Mouse (Mus musculus) cerebellum, adult 18-20 months (tissue): ENCODE results near the gene Coro1b.

Experiments used
- DNase-seq, 2 experiments: peaks; one replicate each; pipeline ENCODE4 v3.0.0; 2021

Gene Coro1b

DNA sequence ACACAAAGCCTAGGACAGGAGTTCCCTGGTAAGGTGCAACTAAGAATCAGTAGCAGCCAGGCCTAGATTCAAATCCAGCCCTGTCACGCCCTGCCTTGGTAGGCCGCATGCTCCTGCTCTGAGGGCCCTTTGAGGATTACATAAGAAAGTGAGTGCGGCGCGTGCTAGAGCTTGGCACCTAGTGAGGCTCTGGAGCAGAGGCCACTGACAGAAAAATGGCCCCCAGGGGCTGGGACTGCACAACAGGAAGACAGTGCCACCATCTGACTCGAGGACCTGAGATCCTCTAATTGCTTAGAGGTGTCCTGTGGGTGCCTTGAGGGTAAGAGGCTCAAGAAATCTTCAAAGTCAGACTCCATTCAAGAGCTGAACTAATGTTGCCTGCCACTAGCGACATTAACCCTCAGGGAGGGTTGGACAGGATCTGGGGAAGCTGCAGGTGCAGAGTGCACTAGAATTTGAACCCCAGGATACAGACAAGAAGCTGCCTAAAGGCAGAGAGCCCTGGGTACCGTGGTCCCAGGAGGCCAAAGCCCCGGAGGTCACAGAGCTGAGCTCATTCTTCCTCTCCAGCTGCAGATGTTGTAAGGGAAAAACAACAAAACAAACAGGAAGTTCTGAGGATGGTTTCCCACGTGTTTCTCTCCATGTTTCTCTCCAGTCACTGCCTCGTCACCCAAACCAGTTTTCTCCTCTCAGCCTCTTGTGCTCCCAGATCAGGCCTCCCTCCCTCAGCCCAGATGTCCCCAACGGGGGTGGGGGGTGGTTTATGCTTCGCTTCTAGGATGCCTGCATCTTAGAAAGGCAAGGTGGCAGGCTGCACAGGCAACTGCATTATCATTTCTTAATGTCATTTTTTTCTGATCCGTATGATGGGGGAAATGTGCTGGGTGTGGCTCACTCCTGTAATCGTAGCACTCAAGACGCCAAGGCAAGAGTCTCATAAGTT, 3.6 kb upstream of the Coro1b start:
- no peak for DNase-seq

DNA sequence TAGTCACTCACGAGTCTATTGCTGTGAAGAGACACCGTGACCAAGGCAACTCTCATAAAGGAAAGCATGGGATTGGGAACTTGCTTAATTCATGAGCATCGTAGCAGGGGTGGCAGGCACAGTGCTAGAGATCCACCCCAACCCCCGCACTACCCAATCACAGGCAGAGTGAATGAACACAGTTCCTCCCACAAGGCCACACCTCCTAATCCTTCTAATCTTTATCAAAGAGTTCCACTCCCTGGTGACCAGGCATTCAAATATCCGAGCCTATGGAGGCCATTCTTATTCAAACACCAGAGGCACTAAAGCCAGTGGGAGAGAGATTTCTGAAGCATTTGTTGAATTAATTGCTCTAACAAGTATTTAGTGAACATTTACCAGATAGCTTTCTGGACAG, 2.5 kb upstream of the Coro1b start:
- no peak for DNase-seq

- DNase-seq: no peak
These were observed 1.9 kb upstream of the Coro1b start for GRCm38 (mm10) chr19:4146366-4147021.

- no peak for DNase-seq
These were observed 1.4 kb upstream of the Coro1b start for GRCm38 (mm10) chr19:4147022-4147405.

DNA sequence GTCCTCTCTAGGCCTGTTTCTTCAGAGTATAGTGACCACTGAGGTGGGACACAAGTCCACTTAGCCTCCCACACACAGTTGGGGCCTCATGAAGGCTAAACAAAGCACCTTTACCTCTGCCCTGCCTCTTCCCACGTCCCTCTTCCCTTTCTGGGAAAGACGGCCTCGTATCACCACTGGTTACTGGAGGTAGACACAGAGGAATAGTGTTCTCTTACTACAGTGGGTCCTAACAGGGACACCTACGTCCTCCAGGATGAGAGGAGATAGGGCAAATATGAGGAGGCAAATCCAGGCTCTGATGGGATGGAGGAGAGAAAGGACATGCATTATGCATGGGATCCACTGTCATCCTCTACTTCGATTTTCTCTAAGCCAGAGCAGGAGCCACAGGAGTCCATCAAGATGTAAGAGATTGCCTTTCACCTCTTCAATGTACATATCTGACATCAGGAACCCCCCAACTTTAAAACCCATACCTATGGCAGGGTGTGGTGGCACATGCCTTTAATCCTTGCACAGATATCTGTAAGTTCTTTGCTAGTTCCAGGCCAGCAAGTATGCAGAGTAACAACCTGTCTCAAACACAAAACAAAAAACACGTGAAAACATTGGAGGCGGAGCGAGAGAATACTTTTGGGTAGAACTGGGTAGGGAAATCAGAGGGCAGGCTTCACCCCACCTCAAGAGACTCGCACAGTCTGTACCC, 483 bp upstream of the Coro1b start:
- DNase-seq: no peak

- no peak for DNase-seq
These were observed 400 bp downstream of the Coro1b start for GRCm38 (mm10) chr19:4148819-4149218.

DNA sequence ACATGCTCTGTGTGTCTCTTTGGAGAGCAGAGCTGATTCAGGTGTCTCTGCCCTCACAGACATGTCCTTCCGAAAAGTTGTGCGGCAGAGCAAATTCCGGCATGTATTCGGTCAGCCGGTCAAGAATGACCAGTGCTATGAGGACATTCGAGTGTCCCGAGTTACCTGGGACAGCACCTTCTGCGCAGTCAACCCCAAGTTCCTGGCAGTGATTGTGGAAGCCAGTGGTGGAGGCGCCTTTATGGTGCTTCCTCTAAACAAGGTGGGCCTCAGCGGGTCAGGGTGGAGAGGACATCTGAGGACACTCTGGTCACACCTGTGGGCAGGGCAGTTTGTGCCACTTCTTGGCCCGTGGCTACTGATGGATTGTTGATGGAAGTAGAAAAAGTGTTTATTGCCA, 864 bp downstream of the Coro1b start:
- no peak for DNase-seq

DNA sequence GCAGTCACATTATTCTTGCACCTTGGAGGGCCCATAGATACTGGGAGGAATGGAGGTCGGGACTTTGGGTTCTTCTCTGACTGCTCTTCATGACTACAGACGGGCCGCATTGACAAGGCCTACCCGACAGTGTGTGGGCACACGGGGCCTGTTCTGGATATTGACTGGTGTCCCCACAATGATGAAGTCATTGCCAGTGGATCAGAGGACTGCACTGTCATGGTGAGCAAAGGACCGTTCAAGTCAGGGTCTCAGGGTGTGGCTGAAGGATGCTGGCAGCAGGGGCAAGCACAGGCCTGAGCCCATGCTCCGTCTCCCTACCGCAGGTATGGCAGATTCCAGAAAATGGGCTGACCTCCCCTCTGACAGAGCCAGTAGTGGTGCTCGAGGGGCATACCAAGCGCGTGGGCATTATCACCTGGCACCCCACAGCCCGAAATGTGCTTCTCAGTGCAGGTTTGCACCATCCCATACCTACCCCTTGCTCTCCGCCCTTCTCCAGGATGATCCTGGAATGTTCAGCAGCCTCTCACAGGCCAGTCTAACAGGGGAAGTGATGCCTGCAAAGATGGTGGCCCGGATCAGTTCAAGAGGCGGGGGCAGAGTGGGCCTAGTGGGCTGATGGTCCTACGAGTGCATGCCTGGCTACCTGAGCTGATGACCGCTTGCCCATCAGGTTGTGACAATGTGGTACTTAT, 1.5 kb downstream of the Coro1b start:
- no peak for DNase-seq

DNA sequence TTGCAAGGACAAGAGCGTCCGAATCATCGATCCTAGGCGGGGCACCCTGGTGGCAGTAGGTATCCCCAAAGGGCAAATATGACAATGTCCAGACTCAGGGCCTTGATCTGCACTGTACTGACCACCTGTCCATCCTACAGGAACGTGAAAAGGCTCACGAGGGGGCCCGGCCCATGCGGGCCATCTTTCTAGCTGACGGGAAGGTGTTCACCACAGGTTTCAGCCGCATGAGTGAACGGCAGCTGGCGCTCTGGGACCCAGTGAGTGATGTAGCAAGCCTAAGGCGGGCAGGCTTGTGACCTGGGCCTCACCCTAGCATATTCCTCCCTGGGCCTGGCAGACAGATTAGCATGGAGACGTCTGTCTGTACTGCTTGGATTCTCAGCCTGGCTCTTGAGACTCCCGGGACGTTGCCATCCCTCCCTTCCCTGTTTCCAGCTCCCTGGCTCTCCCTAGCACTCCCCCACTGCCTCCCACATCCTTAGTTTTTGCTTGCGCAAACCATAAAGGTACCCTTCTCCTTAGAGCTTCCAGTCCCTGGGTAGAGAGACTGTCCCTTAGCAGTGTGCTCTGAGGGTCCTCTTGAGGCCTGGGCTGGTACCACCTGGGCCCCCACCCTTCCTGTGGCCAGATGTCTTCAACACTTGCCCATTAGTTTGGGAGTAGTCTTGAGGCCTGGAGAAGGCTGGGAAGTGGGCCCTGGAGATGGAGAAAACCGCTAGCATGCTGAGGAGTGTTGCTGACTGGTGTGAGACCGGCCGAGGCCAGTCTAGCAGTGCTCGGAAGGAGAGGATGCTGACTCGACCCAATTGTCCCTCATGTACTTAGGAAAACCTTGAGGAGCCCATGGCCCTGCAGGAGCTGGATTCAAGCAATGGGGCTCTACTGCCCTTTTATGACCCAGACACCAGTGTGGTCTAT, 2.4 kb downstream of the Coro1b start:
- DNase-seq: no peak

DNA sequence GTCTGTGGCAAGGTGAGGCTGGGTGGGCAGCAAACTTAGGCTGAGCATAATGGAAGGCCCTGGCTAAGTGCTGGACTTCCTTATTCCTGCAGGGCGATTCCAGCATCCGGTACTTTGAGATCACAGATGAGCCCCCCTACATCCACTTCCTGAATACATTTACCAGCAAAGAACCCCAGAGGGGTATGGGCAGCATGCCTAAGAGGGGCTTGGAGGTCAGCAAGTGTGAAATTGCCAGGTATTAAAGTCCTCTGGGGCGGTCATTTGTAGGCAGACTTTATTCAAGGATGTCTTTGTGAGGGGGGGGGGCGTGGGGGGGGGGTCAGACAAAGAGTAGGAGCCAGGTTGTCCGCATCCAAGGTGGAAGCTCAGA, 3.1 kb downstream of the Coro1b start:
- DNase-seq: no peak

DNA sequence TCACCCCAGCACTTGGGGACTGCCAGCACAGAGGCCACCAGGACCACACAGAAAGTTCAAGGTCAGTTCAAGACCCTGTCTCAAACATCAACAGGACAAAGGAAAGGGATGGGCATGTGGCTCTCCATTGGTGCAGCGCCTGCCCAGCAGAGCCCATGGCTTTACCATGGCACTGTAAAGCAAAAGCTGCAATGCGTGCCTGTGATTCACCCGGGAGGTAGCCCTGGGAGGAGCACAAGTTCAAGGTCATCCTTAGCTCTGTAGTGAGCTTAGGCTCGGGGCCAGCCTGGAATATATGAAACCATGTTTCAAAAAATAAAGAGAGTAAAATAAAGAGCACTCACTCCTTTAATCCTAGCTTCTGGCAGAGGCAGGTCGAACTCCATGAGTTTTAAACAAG, 3.5 kb downstream of the Coro1b start:
- DNase-seq: no peak

GRCm38 (mm10) chr19:4152445-4153231, 4.2 kb downstream of the Coro1b start:
- DNase-seq: no peak

DNA sequence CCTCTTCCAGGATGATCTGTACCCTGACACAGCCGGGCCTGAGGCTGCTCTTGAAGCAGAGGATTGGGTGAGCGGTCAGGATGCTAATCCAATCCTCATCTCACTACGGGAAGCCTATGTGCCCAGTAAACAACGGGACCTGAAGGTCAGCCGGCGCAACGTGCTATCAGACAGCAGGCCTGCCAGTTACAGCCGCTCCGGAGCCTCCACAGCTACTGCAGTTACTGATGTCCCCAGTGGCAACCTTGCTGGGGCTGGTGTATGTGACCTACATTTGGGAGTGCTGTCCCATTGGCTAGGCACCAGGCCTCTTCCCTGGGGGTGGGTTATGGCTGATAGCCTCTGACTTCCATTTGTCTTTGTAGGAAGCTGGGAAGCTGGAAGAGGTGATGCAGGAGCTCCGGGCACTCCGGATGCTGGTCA, 4.8 kb downstream of the Coro1b start, which contains the start of gene Ptprcap:
Gene Ptprcap (plus strand): TSS at position 373 of the 423 bp plus-strand sequence.
- DNase-seq: peak; percentile 75 to 77

DNA sequence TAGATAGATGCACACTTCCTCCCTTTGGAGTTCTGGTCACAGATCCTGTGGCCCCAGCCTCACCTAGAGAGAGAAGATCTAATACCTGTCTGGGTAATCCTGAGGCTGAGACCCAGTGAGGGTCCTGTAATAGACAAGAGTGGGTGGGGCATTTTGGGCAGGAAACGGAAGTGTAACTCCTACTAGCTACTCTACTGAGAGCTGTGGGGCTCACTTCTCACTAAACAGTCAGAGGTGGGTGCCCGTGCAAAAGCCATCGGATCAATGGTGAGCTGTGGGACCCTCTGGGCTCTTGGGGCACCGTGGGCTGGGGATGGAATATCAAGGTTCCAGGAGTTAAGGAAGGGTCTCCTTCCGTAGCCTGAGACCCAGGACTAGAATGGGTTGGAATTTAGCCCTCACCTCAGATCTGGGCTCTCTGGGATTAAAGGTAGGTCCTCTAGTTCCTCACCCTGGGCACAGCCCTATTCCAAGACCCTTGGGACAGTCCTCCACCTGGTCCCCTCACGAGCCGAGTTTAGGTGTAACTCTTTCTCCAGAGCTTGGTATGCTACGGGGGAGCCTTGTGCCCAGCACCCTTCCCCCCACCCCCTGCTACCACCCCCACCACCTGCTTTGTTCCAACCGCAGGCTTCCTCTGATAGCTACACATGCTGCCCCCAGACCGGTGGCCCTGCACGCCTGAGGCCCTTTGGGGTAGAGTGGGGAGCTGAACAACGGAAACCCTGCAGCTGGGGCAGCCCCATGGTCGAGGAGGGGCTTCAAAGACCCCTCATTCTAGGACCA, 6.2 kb downstream of the Coro1b start:
- no peak for DNase-seq

DNA sequence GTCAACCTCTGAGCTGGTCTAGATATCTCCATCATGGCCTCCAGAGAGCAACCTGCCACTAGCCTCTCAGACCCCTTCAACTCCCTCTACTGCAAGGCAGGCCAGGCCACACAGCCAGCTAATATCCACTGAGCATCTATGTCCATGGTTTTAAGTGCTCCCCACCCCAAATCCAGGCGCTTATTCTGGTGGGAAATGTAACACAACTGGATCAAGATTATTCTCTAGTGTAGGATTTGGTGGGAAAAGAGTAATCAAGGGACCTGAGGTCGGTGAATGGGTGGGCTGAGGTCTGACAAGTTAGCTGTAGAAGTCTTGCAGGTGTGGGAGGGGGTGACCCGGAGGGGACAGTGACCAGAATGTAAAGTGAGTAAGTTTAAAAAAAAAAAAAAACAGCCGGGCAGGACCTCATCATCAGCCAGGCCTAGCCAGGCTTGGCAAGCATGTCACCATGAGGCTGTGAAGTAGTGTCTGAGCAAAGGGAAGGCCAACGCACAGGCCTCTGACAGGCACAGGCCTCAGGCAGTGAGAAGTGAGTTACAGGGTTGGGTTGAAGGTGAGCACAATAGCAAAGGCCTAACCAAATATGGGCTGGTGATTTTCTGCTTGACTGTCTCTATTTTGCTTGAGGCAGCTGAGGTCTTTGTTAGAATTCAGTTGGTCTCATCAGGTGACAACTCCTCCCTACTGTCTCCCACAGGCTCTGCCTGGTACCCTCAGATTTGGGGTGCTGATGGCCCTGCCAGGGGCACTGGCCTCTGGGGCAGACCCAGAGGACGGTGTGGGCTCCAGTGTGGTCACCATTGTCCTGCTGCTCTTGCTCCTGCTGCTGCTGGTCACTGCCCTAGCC, 7.0 kb downstream of the Coro1b start:
- peak in 1 of 2 experiments; percentile 8 for DNase-seq

GRCm38 (mm10) chr19:4156073-4156579, 7.7 kb downstream of the Coro1b start:
- peak in 1 of 2 experiments; percentile 35 for DNase-seq

DNA sequence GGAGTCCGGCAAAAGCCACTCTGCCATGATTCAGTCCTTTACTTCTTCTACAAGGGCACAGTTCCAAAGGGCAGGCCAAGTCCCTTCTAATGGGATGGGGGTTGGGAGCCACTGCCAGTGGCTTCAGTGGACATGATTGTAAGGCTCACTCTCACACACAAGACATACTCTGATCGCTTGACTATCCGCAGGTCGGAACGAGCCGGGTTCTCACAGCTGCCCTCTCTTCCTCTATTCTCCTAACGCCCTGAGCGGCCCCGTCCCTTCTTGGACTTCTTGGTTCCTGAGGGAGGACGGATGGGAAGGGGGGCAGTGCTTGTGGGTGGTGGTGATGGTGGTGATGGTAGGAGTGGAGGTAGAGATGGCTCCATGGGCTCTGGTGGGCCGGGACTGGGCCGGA, 8.4 kb downstream of the Coro1b start:
- DNase-seq: peak in 1 of 2 experiments; percentile 6

GRCm38 (mm10) chr19:4159049-4159448, 10.6 kb downstream of the Coro1b start:
- no peak for DNase-seq
